Comparison of ENCODE assay signal across 9 mouse cellular contexts in the genomic region with DNA sequence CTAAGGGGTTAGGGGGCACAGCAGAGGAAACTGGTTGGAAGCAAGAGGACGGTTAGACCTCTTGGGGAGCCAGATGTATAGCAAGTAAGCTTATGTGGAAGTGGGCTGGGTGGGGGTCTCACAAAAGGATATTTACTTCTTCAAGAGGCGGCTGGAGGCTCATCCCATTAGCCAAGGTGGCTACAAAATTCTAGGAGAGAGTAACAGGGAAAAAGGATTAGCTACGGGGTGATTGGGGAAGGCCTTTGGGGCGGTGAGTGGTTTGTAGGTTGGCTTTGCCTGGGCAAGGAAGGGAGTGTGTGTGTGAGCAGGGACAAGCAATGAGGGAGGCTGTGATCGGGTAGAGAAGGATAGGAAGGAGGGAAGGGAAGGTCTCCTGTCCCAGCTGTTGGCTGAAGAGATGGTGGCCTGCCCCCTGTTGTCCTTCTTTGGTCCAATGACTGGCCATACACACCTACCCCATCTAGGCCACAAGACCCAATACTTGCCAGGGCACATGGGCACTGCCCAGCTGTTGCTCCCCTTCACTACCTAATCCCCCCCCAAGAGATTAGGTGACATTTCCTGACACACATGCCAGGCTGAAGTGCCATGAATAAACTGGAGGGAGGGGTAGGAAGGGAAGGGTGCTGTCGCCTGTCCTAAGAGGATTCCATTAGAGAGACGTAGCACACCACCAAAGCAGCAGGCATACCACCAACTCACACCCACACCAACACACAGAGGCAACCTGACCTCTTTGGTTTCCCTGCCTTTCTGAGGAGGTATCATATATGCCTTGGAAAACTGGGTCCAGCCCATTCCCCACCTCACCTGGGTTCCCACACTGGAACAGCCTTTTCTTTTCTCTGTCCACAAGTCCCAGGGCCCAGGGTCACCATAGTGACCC. TPM values are rescaled to one million over a fixed set of nuclear protein-coding genes. Genes with fewer than 3 reads are reported as not detected.
DNase-seq lines count a peak whose midpoint lies in the region; ATAC-seq and TF ChIP-seq lines count a peak whose summit lies in the region.
"Had no signal": no experiment of that assay in that cellular context is flagged by ENCODE, and none has a peak within 500 bp of the region (broad histone marks: within the 10 kb centered on the region; RNA-seq: fewer than 3 reads in every experiment).

No protein-coding gene starts in this region.

- no peak for ATAC-seq in lung, embryonic 14.5 days (ENCODE audit: insufficient read depth)
- no peak for ATAC-seq in lung, postnatal 0 days
- ATAC-seq in forebrain, embryonic 14.5 days, result no peak
- no peak for ATAC-seq in limb, embryonic 13.5 days (ENCODE audit: low FRiP score, low read depth)
- ATAC-seq in stomach, embryonic 14.5 days (ENCODE audit: insufficient number of reproducible peaks, insufficient read depth, low FRiP score, low read depth), result no peak

- H3K4me3 ChIP-seq in lung, embryonic 14.5 days (ENCODE audit: low read depth, low read length), result peak overlapping the region; percentile 97; the same call in 1 of the 2 replicates
- no peak overlapping the region for H3K4me3 ChIP-seq in lung, postnatal 0 days (ENCODE audit: low read depth, low read length)
- peak overlapping the region; percentile 82 for H3K4me3 ChIP-seq in forebrain, embryonic 14.5 days (ENCODE audit: low read depth, low read length)
- peak overlapping the region; percentile 95 for H3K4me3 ChIP-seq in limb, embryonic 13.5 days
- H3K4me3 ChIP-seq in stomach, embryonic 14.5 days (ENCODE audit: low read depth, low read length), result peak overlapping the region; percentile 98

- WGBS in lung, embryonic 14.5 days, result 57% methylated on average over 7 of the region's 7 CpGs
- 66% methylated on average over 7 of the region's 7 CpGs for WGBS in lung, postnatal 0 days
- WGBS in forebrain, embryonic 14.5 days, result 79% methylated on average over 6 of the region's 7 CpGs
- 86% methylated on average over 7 of the region's 7 CpGs for WGBS in limb, embryonic 13.5 days
- WGBS in stomach, embryonic 14.5 days, result 73% methylated on average over 7 of the region's 7 CpGs

- H3K9me3 ChIP-seq in lung, embryonic 14.5 days (ENCODE audit: low read depth, low read length), result no peaks in the 10 kb centered on the region
- H3K9me3 ChIP-seq in lung, postnatal 0 days (ENCODE audit: low read length), result no peaks in the 10 kb centered on the region
- no peaks in the 10 kb centered on the region for H3K9me3 ChIP-seq in forebrain, embryonic 14.5 days (replicated peaks; ENCODE audit: control insufficient read depth, low read length)
- no peaks in the 10 kb centered on the region for H3K9me3 ChIP-seq in limb, embryonic 13.5 days
- H3K9me3 ChIP-seq in stomach, embryonic 14.5 days (ENCODE audit: control insufficient read depth, low read depth, low read length), result no peaks in the 10 kb centered on the region

- H3K27ac ChIP-seq in lung, embryonic 14.5 days (ENCODE audit: low read depth), result peak overlapping the region; percentile 15; the same call in 1 of the 2 replicates
- H3K27ac ChIP-seq in lung, postnatal 0 days (ENCODE audit: low read length), result no peak overlapping the region
- H3K27ac ChIP-seq in forebrain, embryonic 14.5 days (ENCODE audit: low read depth, low read length), result no peak overlapping the region
- peak overlapping the region; percentile 34; the same call in 1 of the 2 replicates for H3K27ac ChIP-seq in limb, embryonic 13.5 days
- H3K27ac ChIP-seq in stomach, embryonic 14.5 days (ENCODE audit: low read length), result peak overlapping the region; percentile 44; the same call in 1 of the 2 replicates

- H3K9ac ChIP-seq in lung, embryonic 14.5 days, result 0 out of 2 replicates have a peak overlapping the region, but pooled peaks have one; percentile 1
- no peak overlapping the region for H3K9ac ChIP-seq in lung, postnatal 0 days (replicated peaks; ENCODE audit: low read depth)
- H3K9ac ChIP-seq in forebrain, embryonic 14.5 days (ENCODE audit: low read length), result peak overlapping the region; percentile 91; the same call in 1 of the 2 replicates
- H3K9ac ChIP-seq in limb, embryonic 13.5 days, result peak overlapping the region; percentile 99
- 0 out of 2 replicates have a peak overlapping the region, but pooled peaks have one; percentile 6 for H3K9ac ChIP-seq in stomach, embryonic 14.5 days (replicated peaks; ENCODE audit: low read depth, low read length)

- H3K4me2 ChIP-seq in lung, embryonic 14.5 days, result peak overlapping the region; percentile 66
- H3K4me2 ChIP-seq in lung, postnatal 0 days (replicated peaks; ENCODE audit: low read depth, low read length), result no peak overlapping the region
- H3K4me2 ChIP-seq in forebrain, embryonic 14.5 days (ENCODE audit: low read length), result peak overlapping the region; percentile 68
- peak overlapping the region; percentile 71 for H3K4me2 ChIP-seq in limb, embryonic 13.5 days (replicated peaks)
- peak overlapping the region; percentile 52 for H3K4me2 ChIP-seq in stomach, embryonic 14.5 days (replicated peaks; ENCODE audit: low read depth, low read length)

- no peaks in the 10 kb centered on the region for H3K27me3 ChIP-seq in lung, embryonic 14.5 days (ENCODE audit: insufficient read depth, low read length)
- no peaks in the 10 kb centered on the region for H3K27me3 ChIP-seq in lung, postnatal 0 days (replicated peaks; ENCODE audit: insufficient read depth, low read length)
- no peaks in the 10 kb centered on the region for H3K27me3 ChIP-seq in forebrain, embryonic 14.5 days (replicated peaks; ENCODE audit: control insufficient read depth, insufficient read depth, low read length)
- H3K27me3 ChIP-seq in limb, embryonic 13.5 days, result no peaks in the 10 kb centered on the region
- H3K27me3 ChIP-seq in stomach, embryonic 14.5 days (ENCODE audit: control insufficient read depth, insufficient read depth, low read length), result no peaks in the 10 kb centered on the region

- TF ChIP-seq EP300 in lung, postnatal 0 days (IDR thresholded peaks at IDR 0.05), result no peak

- TF ChIP-seq CTCF in lung, embryonic 14.5 days (IDR thresholded peaks at IDR 0.05; ENCODE audit: low read depth), result 0 out of 2 replicates have a peak, but pooled peaks have one; percentile 4
- TF ChIP-seq CTCF in lung, postnatal 0 days (IDR thresholded peaks at IDR 0.05), result no peak

- peaks cover 8% of the 10 kb centered on the region; the same call in 1 of the 2 replicates for H3K4me1 ChIP-seq in lung, embryonic 14.5 days (ENCODE audit: insufficient read depth)
- H3K4me1 ChIP-seq in lung, postnatal 0 days (ENCODE audit: insufficient read depth, low read depth, low read length), result no peaks in the 10 kb centered on the region; the same call in 1 of the 2 replicates
- H3K4me1 ChIP-seq in forebrain, embryonic 14.5 days (ENCODE audit: control insufficient read depth, insufficient read depth, low read length), result peaks cover 26% of the 10 kb centered on the region
- H3K4me1 ChIP-seq in limb, embryonic 13.5 days, result peaks cover 34% of the 10 kb centered on the region
- H3K4me1 ChIP-seq in stomach, embryonic 14.5 days (ENCODE audit: control insufficient read depth, insufficient read depth, low read length), result peaks cover 24% of the 10 kb centered on the region

- H3K36me3 ChIP-seq in lung, embryonic 14.5 days (ENCODE audit: insufficient read depth), result peaks cover 49% of the 10 kb centered on the region
- 0 out of 2 replicates have a peak, but pooled peaks cover 18% of the 10 kb centered on the region for H3K36me3 ChIP-seq in lung, postnatal 0 days (ENCODE audit: insufficient read depth, low read length)
- peaks cover 44% of the 10 kb centered on the region for H3K36me3 ChIP-seq in forebrain, embryonic 14.5 days (ENCODE audit: control insufficient read depth, insufficient read depth, low read length)
- peaks cover 50% of the 10 kb centered on the region for H3K36me3 ChIP-seq in limb, embryonic 13.5 days
- H3K36me3 ChIP-seq in stomach, embryonic 14.5 days (ENCODE audit: control insufficient read depth, insufficient read depth, low read length), result peaks cover 39% of the 10 kb centered on the region

- no peak for DNase-seq in lung, embryonic 14.5 days
- DNase-seq in lung, postnatal 0 days (ENCODE audit: low spot score), result no peak
- DNase-seq in forebrain, embryonic 14.5 days (ENCODE audit: low spot score), result no peak
- no peak for DNase-seq in left cerebral cortex, adult 9 months (ENCODE audit: low spot score in 2 of 2)
- no peak for DNase-seq in left cerebral cortex, adult 11 months (ENCODE audit: low spot score)
- DNase-seq in embryo, embryonic 10 days (ENCODE audit: low spot score), result no peak
- DNase-seq: right cerebral cortex, postnatal 4 days had no signal

RNA-seq across cellular contexts. Expression of a gene that starts 2.2 kb away (rescaled TPM):
- 228 and 238 TPM in 2 replicates for polyA plus RNA-seq in lung, embryonic 14.5 days (2014; fragmentation: Nextera tagmentation; extraction: Ambion mirVana)
- 146 and 159 TPM in 2 replicates for polyA plus RNA-seq in lung, postnatal 0 days (2015; fragmentation: Nextera tagmentation; extraction: Ambion mirVana)
- polyA plus RNA-seq in forebrain, embryonic 14.5 days (2014; fragmentation: Nextera tagmentation; extraction: Ambion mirVana), result 241 and 274 TPM in 2 replicates
- 670 and 703 TPM in 2 replicates for polyA plus RNA-seq in limb, embryonic 13.5 days (2015; fragmentation: Nextera tagmentation; extraction: Ambion mirVana)
- polyA plus RNA-seq in stomach, embryonic 14.5 days (2014; fragmentation: Nextera tagmentation; extraction: Ambion mirVana), result 165 and 186 TPM in 2 replicates

RNA-seq across cellular contexts. Expression of a gene that starts 9.5 kb away (rescaled TPM):
- 14.9 and 15.5 TPM in 2 replicates for polyA plus RNA-seq in lung, embryonic 14.5 days (2014; fragmentation: Nextera tagmentation; extraction: Ambion mirVana)
- 5.4 and 5.6 TPM in 2 replicates for polyA plus RNA-seq in lung, postnatal 0 days (2015; fragmentation: Nextera tagmentation; extraction: Ambion mirVana)
- 37.3 and 41.0 TPM in 2 replicates for polyA plus RNA-seq in forebrain, embryonic 14.5 days (2014; fragmentation: Nextera tagmentation; extraction: Ambion mirVana)
- polyA plus RNA-seq in limb, embryonic 13.5 days (2015; fragmentation: Nextera tagmentation; extraction: Ambion mirVana), result 33.9 and 35.0 TPM in 2 replicates
- 24.7 and 25.0 TPM in 2 replicates for polyA plus RNA-seq in stomach, embryonic 14.5 days (2014; fragmentation: Nextera tagmentation; extraction: Ambion mirVana)

RNA-seq across cellular contexts. Expression of a gene that starts 13.3 kb away (rescaled TPM):
- polyA plus RNA-seq in lung, embryonic 14.5 days (2014; fragmentation: Nextera tagmentation; extraction: Ambion mirVana), result 78.7 and 83.0 TPM in 2 replicates
- polyA plus RNA-seq in lung, postnatal 0 days (2015; fragmentation: Nextera tagmentation; extraction: Ambion mirVana), result 90.4 and 96.5 TPM in 2 replicates
- polyA plus RNA-seq in forebrain, embryonic 14.5 days (2014; fragmentation: Nextera tagmentation; extraction: Ambion mirVana), result 52.7 and 60.6 TPM in 2 replicates
- polyA plus RNA-seq in limb, embryonic 13.5 days (2015; fragmentation: Nextera tagmentation; extraction: Ambion mirVana), result 94.6 and 96.8 TPM in 2 replicates
- polyA plus RNA-seq in stomach, embryonic 14.5 days (2014; fragmentation: Nextera tagmentation; extraction: Ambion mirVana), result 89.2 and 96.0 TPM in 2 replicates

RNA-seq across cellular contexts. Expression of a gene that starts 14.3 kb away (rescaled TPM):
- 69.9 and 76.9 TPM in 2 replicates for polyA plus RNA-seq in lung, embryonic 14.5 days (2014; fragmentation: Nextera tagmentation; extraction: Ambion mirVana)
- 29.0 and 33.2 TPM in 2 replicates for polyA plus RNA-seq in lung, postnatal 0 days (2015; fragmentation: Nextera tagmentation; extraction: Ambion mirVana)
- polyA plus RNA-seq in forebrain, embryonic 14.5 days (2014; fragmentation: Nextera tagmentation; extraction: Ambion mirVana), result 20.0 and 23.4 TPM in 2 replicates
- polyA plus RNA-seq in limb, embryonic 13.5 days (2015; fragmentation: Nextera tagmentation; extraction: Ambion mirVana), result 77.3 and 78.4 TPM in 2 replicates
- polyA plus RNA-seq in stomach, embryonic 14.5 days (2014; fragmentation: Nextera tagmentation; extraction: Ambion mirVana), result 60.6 and 62.9 TPM in 2 replicates

RNA-seq across cellular contexts. Expression of a gene that starts 32.0 kb away (rescaled TPM):
- polyA plus RNA-seq in lung, embryonic 14.5 days (2014; fragmentation: Nextera tagmentation; extraction: Ambion mirVana), result 45.9 and 53.6 TPM in 2 replicates
- polyA plus RNA-seq in lung, postnatal 0 days (2015; fragmentation: Nextera tagmentation; extraction: Ambion mirVana), result 18.1 and 20.5 TPM in 2 replicates
- polyA plus RNA-seq in forebrain, embryonic 14.5 days (2014; fragmentation: Nextera tagmentation; extraction: Ambion mirVana), result 40.5 and 47.8 TPM in 2 replicates
- polyA plus RNA-seq in limb, embryonic 13.5 days (2015; fragmentation: Nextera tagmentation; extraction: Ambion mirVana), result 38.6 and 40.7 TPM in 2 replicates
- polyA plus RNA-seq in stomach, embryonic 14.5 days (2014; fragmentation: Nextera tagmentation; extraction: Ambion mirVana), result 48.9 and 49.8 TPM in 2 replicates

Comparison
In these comparisons a context has a peak if more than half of its experiments do, and no peak if none do; other contexts are left out.
1. H3K27ac ChIP-seq: peak in lung, embryonic 14.5 days (single experiment), limb, embryonic 13.5 days (single experiment) and stomach, embryonic 14.5 days (single experiment); none in lung, postnatal 0 days (single experiment) and forebrain, embryonic 14.5 days (single experiment).